Mouse (Mus musculus): Measurements from ENCODE around the gene Smyd3. TPM values are rescaled to one million over a fixed set of nuclear protein-coding genes. Genes with fewer than 3 reads are reported as not detected.

Gene Smyd3
- polyA plus RNA-seq, 1 experiment from 2014 or later, result 5.7 TPM

- Histone ChIP-seq H3K9me3 (replicated peaks) (no peaks in the 10 kb centered on the region), H3K27ac (replicated peaks) (no peak overlapping the region), H3K36me3 (replicated peaks) (no peaks in the 10 kb centered on the region), H3K27me3 (no peaks in the 10 kb centered on the region), H3K9ac (no peak overlapping the region), H3K4me2 (no peak overlapping the region), H3K4me3 (replicated peaks) (no peak overlapping the region), H3K4me1 (replicated peaks) (no peaks in the 10 kb centered on the region)
- 71% methylated on average over 9 of the region's 9 CpGs for WGBS (ENCODE audit: insufficient replicate concordance)
- ATAC-seq (ENCODE audit: insufficient read depth), result no peak
These were observed 556.2 kb downstream of the Smyd3 start for GRCm38 (mm10) chr1:178961661-178962060.

- 41% methylated on average over 7 of the region's 7 CpGs for WGBS (ENCODE audit: insufficient replicate concordance)
These were observed 557.8 kb downstream of the Smyd3 start for GRCm38 (mm10) chr1:178960015-178960559.

GRCm38 (mm10) chr1:178958641-178959040 lies 559.2 kb downstream of the Smyd3 start:
- Histone ChIP-seq H3K9me3 (replicated peaks) (no peaks in the 10 kb centered on the region), H3K27me3 (no peaks in the 10 kb centered on the region), H3K4me1 (replicated peaks) (no peaks in the 10 kb centered on the region), H3K9ac (no peak overlapping the region), H3K36me3 (replicated peaks) (no peaks in the 10 kb centered on the region), H3K27ac (replicated peaks) (no peak overlapping the region), H3K4me2 (no peak overlapping the region), H3K4me3 (replicated peaks) (no peak overlapping the region)
- no peak for ATAC-seq (ENCODE audit: insufficient read depth)
- WGBS (ENCODE audit: insufficient replicate concordance), result 76% methylated on average over 4 of the region's 4 CpGs

More at GRCm38 (mm10) chr1:178960015-178960559, 557.8 kb downstream of the Smyd3 start:
- H3K36me3 ChIP-seq (replicated peaks), result no peaks in the 10 kb centered on the region
- H3K27ac ChIP-seq (replicated peaks), result no peak overlapping the region
- no peak for ATAC-seq (ENCODE audit: insufficient read depth)
- H3K4me1 ChIP-seq (replicated peaks), result no peaks in the 10 kb centered on the region
- no peak overlapping the region for H3K9ac ChIP-seq
- H3K4me3 ChIP-seq (replicated peaks), result no peak overlapping the region
- no peaks in the 10 kb centered on the region for H3K9me3 ChIP-seq (replicated peaks)
- no peak overlapping the region for H3K4me2 ChIP-seq
- no peaks in the 10 kb centered on the region for H3K27me3 ChIP-seq

GRCm38 (mm10) chr1:178952910-178953309 lies 564.9 kb downstream of the Smyd3 start:
- Histone ChIP-seq H3K4me3 (replicated peaks) (no peak overlapping the region), H3K4me2 (no peak overlapping the region), H3K9ac (no peak overlapping the region), H3K4me1 (replicated peaks) (no peaks in the 10 kb centered on the region), H3K36me3 (replicated peaks) (no peaks in the 10 kb centered on the region), H3K27ac (replicated peaks) (no peak overlapping the region), H3K9me3 (replicated peaks) (no peaks in the 10 kb centered on the region), H3K27me3 (no peaks in the 10 kb centered on the region)
- no peak for ATAC-seq (ENCODE audit: insufficient read depth)
- WGBS (ENCODE audit: insufficient replicate concordance), result 55% methylated on average over 12 of the region's 12 CpGs

GRCm38 (mm10) chr1:178942251-178942963 lies 575.4 kb downstream of the Smyd3 start:
- H3K4me2 ChIP-seq, result no peak overlapping the region
- H3K27ac ChIP-seq (replicated peaks), result no peak overlapping the region
- ATAC-seq (ENCODE audit: insufficient read depth), result no peak
- no peaks in the 10 kb centered on the region for H3K4me1 ChIP-seq (replicated peaks)
- no peak overlapping the region for H3K4me3 ChIP-seq (replicated peaks)
- 55% methylated on average over 7 of the region's 7 CpGs for WGBS (ENCODE audit: insufficient replicate concordance)
- H3K36me3 ChIP-seq (replicated peaks), result no peaks in the 10 kb centered on the region
- no peak overlapping the region for H3K9ac ChIP-seq
- H3K9me3 ChIP-seq (replicated peaks), result no peaks in the 10 kb centered on the region
- H3K27me3 ChIP-seq, result no peaks in the 10 kb centered on the region

GRCm38 (mm10) chr1:178940353-178940752 lies 577.5 kb downstream of the Smyd3 start:
- Histone ChIP-seq H3K27me3 (no peaks in the 10 kb centered on the region), H3K9ac (no peak overlapping the region), H3K4me1 (replicated peaks) (no peaks in the 10 kb centered on the region), H3K9me3 (replicated peaks) (no peaks in the 10 kb centered on the region), H3K4me3 (replicated peaks) (no peak overlapping the region), H3K36me3 (replicated peaks) (no peaks in the 10 kb centered on the region), H3K27ac (replicated peaks) (no peak overlapping the region), H3K4me2 (no peak overlapping the region)
- no peak for ATAC-seq (ENCODE audit: insufficient read depth)
- WGBS (ENCODE audit: insufficient replicate concordance), result 75% methylated on average over 4 of the region's 4 CpGs

- Histone ChIP-seq H3K27me3 (no peaks in the 10 kb centered on the region), H3K9me3 (replicated peaks) (no peaks in the 10 kb centered on the region), H3K4me2 (no peak overlapping the region), H3K36me3 (replicated peaks) (no peaks in the 10 kb centered on the region), H3K4me3 (replicated peaks) (no peak overlapping the region), H3K9ac (no peak overlapping the region), H3K27ac (replicated peaks) (no peak overlapping the region), H3K4me1 (replicated peaks) (no peaks in the 10 kb centered on the region)
- WGBS (ENCODE audit: insufficient replicate concordance), result 57% methylated on average over 2 of the region's 2 CpGs
- no peak for ATAC-seq (ENCODE audit: insufficient read depth)
These were observed 580.9 kb downstream of the Smyd3 start for GRCm38 (mm10) chr1:178936976-178937375.

GRCm38 (mm10) chr1:178936457-178936856 lies 581.4 kb downstream of the Smyd3 start:
- Histone ChIP-seq H3K27ac (replicated peaks) (no peak overlapping the region), H3K36me3 (replicated peaks) (no peaks in the 10 kb centered on the region), H3K27me3 (no peaks in the 10 kb centered on the region), H3K4me3 (replicated peaks) (no peak overlapping the region), H3K9ac (no peak overlapping the region), H3K4me1 (replicated peaks) (no peaks in the 10 kb centered on the region), H3K9me3 (replicated peaks) (no peaks in the 10 kb centered on the region), H3K4me2 (no peak overlapping the region)
- 46% methylated on average over 4 of the region's 4 CpGs for WGBS (ENCODE audit: insufficient replicate concordance)
- ATAC-seq (ENCODE audit: insufficient read depth), result no peak

GRCm38 (mm10) chr1:178933953-178934637 lies 583.7 kb downstream of the Smyd3 start:
- H3K27ac ChIP-seq (replicated peaks), result no peak overlapping the region
- 63% methylated on average over 6 of the region's 6 CpGs for WGBS (ENCODE audit: insufficient replicate concordance)
- H3K4me3 ChIP-seq (replicated peaks), result no peak overlapping the region
- no peaks in the 10 kb centered on the region for H3K4me1 ChIP-seq (replicated peaks)
- H3K9me3 ChIP-seq (replicated peaks), result no peaks in the 10 kb centered on the region
- ATAC-seq (ENCODE audit: insufficient read depth), result no peak
- no peaks in the 10 kb centered on the region for H3K36me3 ChIP-seq (replicated peaks)
- no peak overlapping the region for H3K9ac ChIP-seq
- no peak overlapping the region for H3K4me2 ChIP-seq
- H3K27me3 ChIP-seq, result no peaks in the 10 kb centered on the region

- Histone ChIP-seq H3K4me1 (replicated peaks) (no peaks in the 10 kb centered on the region), H3K27ac (replicated peaks) (no peak overlapping the region), H3K9me3 (replicated peaks) (no peaks in the 10 kb centered on the region), H3K36me3 (replicated peaks) (no peaks in the 10 kb centered on the region), H3K9ac (no peak overlapping the region), H3K27me3 (no peaks in the 10 kb centered on the region), H3K4me2 (no peak overlapping the region), H3K4me3 (replicated peaks) (no peak overlapping the region)
- 31% methylated on average over 4 of the region's 4 CpGs for WGBS (ENCODE audit: insufficient replicate concordance)
- ATAC-seq (ENCODE audit: insufficient read depth), result no peak
These were observed 588.3 kb downstream of the Smyd3 start for GRCm38 (mm10) chr1:178929531-178929930.

GRCm38 (mm10) chr1:178924492-178925183 lies 593.2 kb downstream of the Smyd3 start:
- H3K36me3 ChIP-seq (replicated peaks), result no peaks in the 10 kb centered on the region
- H3K27ac ChIP-seq (replicated peaks), result no peak overlapping the region
- H3K4me2 ChIP-seq, result no peak overlapping the region
- no peak overlapping the region for H3K4me3 ChIP-seq (replicated peaks)
- no peaks in the 10 kb centered on the region for H3K4me1 ChIP-seq (replicated peaks)
- no peaks in the 10 kb centered on the region for H3K27me3 ChIP-seq
- no peak for ATAC-seq (ENCODE audit: insufficient read depth)
- 45% methylated on average over 8 of the region's 8 CpGs for WGBS (ENCODE audit: insufficient replicate concordance)
- no peaks in the 10 kb centered on the region for H3K9me3 ChIP-seq (replicated peaks)
- H3K9ac ChIP-seq, result no peak overlapping the region
